Mouse (Mus musculus): ENCODE results near the gene Gm21800.
"Not testable (repeated sequence)": the region's sequence is repeated elsewhere in the genome, so short reads cannot be mapped to it uniquely, and the experiment has no call there.

Gene Gm21800

DNA sequence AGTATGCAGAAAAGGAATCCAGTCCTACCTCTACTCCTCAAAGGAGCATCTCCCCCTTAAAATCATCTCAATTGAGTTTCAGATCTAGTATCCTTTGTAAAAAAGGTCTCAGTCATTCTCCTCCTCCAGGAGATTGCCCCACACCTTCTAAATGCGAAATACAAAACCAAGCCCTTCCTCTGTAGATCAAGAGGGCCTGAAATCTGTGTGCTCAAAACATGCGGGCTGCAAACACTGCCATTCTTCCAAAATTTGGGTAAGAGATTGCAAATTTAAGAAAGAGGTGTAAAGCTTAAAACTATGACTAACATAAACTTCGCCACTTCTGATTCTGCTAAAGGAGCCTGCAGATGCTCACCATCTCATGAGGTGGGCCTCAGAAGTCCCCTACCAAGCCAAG is at the start of gene Gm21800:
TSS of gene Gm21800 (plus strand) at position 301 of the 400 bp plus-strand sequence.
- DNase-seq = not testable (repeated sequence)
